Mouse (Mus musculus) hematopoietic stem cell, adult 5-6 weeks (primary cell): ENCODE measurements around the gene Serpine3. TPM values are rescaled to one million over a fixed set of nuclear protein-coding genes. Genes with fewer than 3 reads are reported as not detected.

Source experiments
- ATAC-seq, 2 experiments: fragments of 125-278 bp in 1 of 2; replicated peaks in 1 of 2; 2 replicates each; pipeline ENCODE4 v1.8.0; 2016 to 2017; ENCODE audit warnings: inconsistent platforms in 2 of 2, mild to moderate bottlenecking in 2 of 2, moderate number of reproducible peaks in 2 of 2, low read depth in 1 of 2, moderate TSS enrichment in 1 of 2; ENCODE audit not compliant: low FRiP score in 2 of 2, poor library complexity in 2 of 2, severe bottlenecking in 2 of 2, insufficient read depth in 1 of 2, low TSS enrichment in 1 of 2
- total RNA-seq: library from RNA; stranded (forward); fragments of 172-1452, 232-1000 nt; gene quantifications from 2 replicates; pipeline ENCODE4 v1.2.3, GENCODE M21; 2017

The Serpine3 gene
- total RNA-seq, 1 experiment from 2014 or later, result not detected

DNA sequence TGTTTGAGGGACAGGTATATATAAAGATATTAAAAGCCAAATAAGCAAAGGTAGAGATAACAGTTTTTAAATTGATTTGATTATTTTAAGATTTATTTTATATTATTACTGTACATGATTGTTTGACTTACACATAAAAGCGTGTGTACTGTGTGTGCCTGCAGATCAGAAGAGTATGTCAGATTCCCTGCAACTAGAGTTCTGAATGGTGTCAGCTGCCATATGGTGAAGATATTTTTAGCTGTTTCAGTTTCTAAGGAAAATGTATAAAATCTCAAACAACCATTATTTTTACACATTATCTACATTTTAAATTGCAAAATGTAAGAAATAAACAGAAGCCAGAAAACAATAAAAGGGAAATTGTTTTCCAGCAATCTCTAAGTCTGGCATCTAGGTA is 58.2 kb downstream of the Serpine3 start:
- no peak for ATAC-seq

- no peak for ATAC-seq
Observed at GRCm38 (mm10) chr14:62724560-62724959, 61.1 kb downstream of the Serpine3 start.

DNA sequence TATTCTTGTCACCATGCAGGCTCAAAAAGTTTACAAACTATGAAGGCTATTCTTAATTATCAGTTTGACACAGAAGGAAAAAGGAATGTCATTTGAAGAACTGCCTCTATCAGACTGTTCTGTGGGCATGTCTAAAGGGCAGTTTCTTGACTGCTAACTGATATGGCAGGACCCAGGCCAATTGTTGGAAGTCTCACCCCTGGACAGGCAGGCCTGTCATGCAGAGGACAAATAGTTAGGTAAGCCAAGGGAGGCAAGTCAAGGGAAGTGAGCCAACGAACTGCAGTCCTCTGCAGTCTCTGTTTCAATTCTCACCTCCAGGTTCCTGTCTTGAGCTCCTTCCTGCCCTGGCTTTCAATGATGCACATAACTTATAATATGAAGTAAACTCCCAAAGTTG is 68.4 kb downstream of the Serpine3 start:
- ATAC-seq, result no peak

DNA sequence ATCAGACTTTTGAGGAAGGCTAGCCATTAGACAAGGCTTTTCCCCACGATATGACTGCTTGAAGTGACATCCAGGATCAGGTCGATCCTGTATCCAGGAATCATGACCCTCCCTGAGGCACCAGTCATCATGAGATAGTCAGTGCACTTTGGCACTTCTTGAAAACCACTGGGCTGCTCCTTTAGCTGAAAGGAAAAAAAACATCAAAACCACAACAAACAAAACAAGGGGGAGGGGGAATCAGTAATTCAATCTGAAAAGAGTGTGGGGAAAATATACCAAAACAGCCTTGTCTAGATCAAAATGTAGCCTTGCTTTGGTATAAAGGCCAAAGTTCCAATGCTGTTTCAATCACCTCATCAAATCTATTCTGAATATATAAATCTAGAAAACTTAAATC is 70.2 kb downstream of the Serpine3 start:
- ATAC-seq, result no peak

DNA sequence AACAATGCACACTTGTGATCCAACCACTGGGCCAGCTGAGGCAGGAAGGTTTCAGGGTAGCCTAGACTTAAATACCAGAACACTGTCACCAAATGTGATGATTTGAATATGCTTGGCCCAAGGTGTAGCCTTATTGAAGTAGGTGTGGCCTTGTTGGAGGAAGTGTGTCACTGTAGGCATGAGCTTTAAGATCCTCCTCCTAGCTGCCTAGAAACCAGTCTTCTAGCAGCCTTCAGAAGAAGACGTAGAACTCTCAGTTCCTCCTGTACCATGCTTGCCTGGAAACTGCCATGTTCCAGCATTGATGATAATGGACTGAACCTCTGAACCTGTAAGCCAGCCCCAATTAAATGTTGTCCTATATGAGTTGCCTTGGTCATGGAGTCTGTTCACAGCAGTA is 72.2 kb downstream of the Serpine3 start:
- ATAC-seq, result no peak

Other genes starting within 250 kb of the Serpine3 start
- gene Gucy1b2, start 207.4 kb upstream of the Serpine3 start, total RNA-seq, result not detected in 2 replicates
- gene Fam124a, start 107.9 kb upstream of the Serpine3 start, total RNA-seq, result 0.13 TPM in 1 of 2 replicates, not detected in the other
- not detected in 2 replicates for gene Gm4131, start 96.7 kb upstream of the Serpine3 start, total RNA-seq
- 101 and 247 TPM in 2 replicates for gene Ints6, start 97.5 kb downstream of the Serpine3 start, total RNA-seq
- 31.4 and 35.4 TPM in 2 replicates for gene Wdfy2, start 174.0 kb downstream of the Serpine3 start, total RNA-seq